Mouse (Mus musculus): Measurements from ENCODE around the gene Grb2. TPM values are rescaled to one million over a fixed set of nuclear protein-coding genes. Genes with fewer than 3 reads are reported as not detected.
A peak's percentile ranks its signal among the peaks of the same experiment; 100 is the strongest.

Gene Grb2
- polyA plus RNA-seq, 1 experiment from 2014 or later = 103 TPM

GRCm38 (mm10) chr11:115684877-115685276, 23.5 kb downstream of the Grb2 start:
- H3K4me2 ChIP-seq = no peak overlapping the region
- peaks cover 7% of the 10 kb centered on the region; the same call in 1 of the 2 replicates for H3K36me3 ChIP-seq
- 66% methylated on average over 6 of the region's 6 CpGs for WGBS
- H3K27me3 ChIP-seq = no peaks in the 10 kb centered on the region
- H3K4me1 ChIP-seq (replicated peaks) = peaks cover 29% of the 10 kb centered on the region
- no peak overlapping the region for H3K4me3 ChIP-seq
- peak overlapping the region; percentile 89 for H3K27ac ChIP-seq
- ATAC-seq (replicated peaks; ENCODE audit: insufficient number of reproducible peaks, insufficient read depth, low FRiP score, low read depth) = no peak
- no peaks in the 10 kb centered on the region for H3K9me3 ChIP-seq (replicated peaks)
- no peak overlapping the region for H3K9ac ChIP-seq

- no peak overlapping the region for H3K9ac ChIP-seq
- H3K9me3 ChIP-seq (replicated peaks) = no peaks in the 10 kb centered on the region
- no peaks in the 10 kb centered on the region for H3K27me3 ChIP-seq
- no peak overlapping the region for H3K27ac ChIP-seq
- peaks cover 37% of the 10 kb centered on the region for H3K4me1 ChIP-seq (replicated peaks)
- H3K36me3 ChIP-seq = peaks cover 13% of the 10 kb centered on the region; the same call in 1 of the 2 replicates
- H3K4me3 ChIP-seq = no peak overlapping the region
- no peak overlapping the region for H3K4me2 ChIP-seq
- ATAC-seq (replicated peaks; ENCODE audit: insufficient number of reproducible peaks, insufficient read depth, low FRiP score, low read depth) = no peak
- 96% methylated on average over 5 of the region's 5 CpGs for WGBS
Observed at GRCm38 (mm10) chr11:115683326-115683725, 25.1 kb downstream of the Grb2 start.

- peaks cover 14% of the 10 kb centered on the region; the same call in 1 of the 2 replicates for H3K36me3 ChIP-seq
- no peak overlapping the region for H3K4me2 ChIP-seq
- no peaks in the 10 kb centered on the region for H3K9me3 ChIP-seq (replicated peaks)
- H3K9ac ChIP-seq = no peak overlapping the region
- no peak for ATAC-seq (replicated peaks; ENCODE audit: insufficient number of reproducible peaks, insufficient read depth, low FRiP score, low read depth)
- peaks cover 37% of the 10 kb centered on the region for H3K4me1 ChIP-seq (replicated peaks)
- 94% methylated on average over 3 of the region's 3 CpGs for WGBS
- H3K27ac ChIP-seq = no peak overlapping the region
- no peaks in the 10 kb centered on the region for H3K27me3 ChIP-seq
- no peak overlapping the region for H3K4me3 ChIP-seq
Observed at GRCm38 (mm10) chr11:115682411-115682810, 26.0 kb downstream of the Grb2 start.

GRCm38 (mm10) chr11:115679554-115680238, 28.7 kb downstream of the Grb2 start:
- Histone ChIP-seq H3K27ac (peak overlapping the region; percentile 28), H3K36me3 (peaks cover 15% of the 10 kb centered on the region; the same call in 1 of the 2 replicates), H3K4me3 (no peak overlapping the region), H3K9me3 (replicated peaks) (no peaks in the 10 kb centered on the region), H3K27me3 (no peaks in the 10 kb centered on the region), H3K9ac (no peak overlapping the region), H3K4me2 (no peak overlapping the region), H3K4me1 (replicated peaks) (peaks cover 14% of the 10 kb centered on the region)
- no peak for ATAC-seq (replicated peaks; ENCODE audit: insufficient number of reproducible peaks, insufficient read depth, low FRiP score, low read depth)
- 89% methylated on average over 9 of the region's 9 CpGs for WGBS

- 87% methylated on average over 6 of the region's 6 CpGs for WGBS
- peak overlapping the region; percentile 28; the same call in 1 of the 2 replicates for H3K27ac ChIP-seq
- ATAC-seq (replicated peaks; ENCODE audit: insufficient number of reproducible peaks, insufficient read depth, low FRiP score, low read depth) = no peak
Observed at GRCm38 (mm10) chr11:115678861-115679260, 29.5 kb downstream of the Grb2 start.

GRCm38 (mm10) chr11:115677511-115677910, 30.9 kb downstream of the Grb2 start:
- Histone ChIP-seq H3K9me3 (replicated peaks) (no peaks in the 10 kb centered on the region), H3K9ac (no peak overlapping the region), H3K27me3 (no peaks in the 10 kb centered on the region), H3K4me3 (no peak overlapping the region), H3K36me3 (peaks cover 15% of the 10 kb centered on the region; the same call in 1 of the 2 replicates), H3K4me2 (no peak overlapping the region), H3K4me1 (replicated peaks) (peaks cover 31% of the 10 kb centered on the region), H3K27ac (no peak overlapping the region)
- no peak for ATAC-seq (replicated peaks; ENCODE audit: insufficient number of reproducible peaks, insufficient read depth, low FRiP score, low read depth)
- 85% methylated on average over 3 of the region's 3 CpGs for WGBS

More at GRCm38 (mm10) chr11:115678861-115679260, 29.5 kb downstream of the Grb2 start:
- Histone ChIP-seq H3K4me3 (no peak overlapping the region), H3K36me3 (peaks cover 15% of the 10 kb centered on the region; the same call in 1 of the 2 replicates), H3K9ac (no peak overlapping the region), H3K9me3 (replicated peaks) (no peaks in the 10 kb centered on the region), H3K4me1 (replicated peaks) (peaks cover 21% of the 10 kb centered on the region), H3K4me2 (no peak overlapping the region), H3K27me3 (no peaks in the 10 kb centered on the region)

- Histone ChIP-seq H3K36me3 (peaks cover 10% of the 10 kb centered on the region; the same call in 1 of the 2 replicates), H3K27ac (no peak overlapping the region), H3K27me3 (no peaks in the 10 kb centered on the region), H3K4me3 (no peak overlapping the region), H3K4me1 (replicated peaks) (peaks cover 34% of the 10 kb centered on the region), H3K9ac (no peak overlapping the region), H3K9me3 (replicated peaks) (no peaks in the 10 kb centered on the region), H3K4me2 (no peak overlapping the region)
- 88% methylated on average over 8 of the region's 8 CpGs for WGBS
- no peak for ATAC-seq (replicated peaks; ENCODE audit: insufficient number of reproducible peaks, insufficient read depth, low FRiP score, low read depth)
Observed at GRCm38 (mm10) chr11:115676738-115677137, 31.7 kb downstream of the Grb2 start.

- Histone ChIP-seq H3K9me3 (replicated peaks) (no peaks in the 10 kb centered on the region), H3K27me3 (no peaks in the 10 kb centered on the region), H3K27ac (peak overlapping the region; percentile 70), H3K4me3 (no peak overlapping the region), H3K4me2 (peak overlapping the region; percentile 14; the same call in 1 of the 2 replicates), H3K36me3 (peaks cover 10% of the 10 kb centered on the region; the same call in 1 of the 2 replicates), H3K4me1 (replicated peaks) (peaks cover 45% of the 10 kb centered on the region), H3K9ac (no peak overlapping the region)
- WGBS = 56% methylated on average over 9 of the region's 9 CpGs
- ATAC-seq (replicated peaks; ENCODE audit: insufficient number of reproducible peaks, insufficient read depth, low FRiP score, low read depth) = no peak
Observed at GRCm38 (mm10) chr11:115674235-115674865, 34.0 kb downstream of the Grb2 start.

GRCm38 (mm10) chr11:115673471-115674234, 34.7 kb downstream of the Grb2 start:
- H3K4me2 ChIP-seq = no peak overlapping the region
- no peaks in the 10 kb centered on the region for H3K27me3 ChIP-seq
- peaks cover 8% of the 10 kb centered on the region; the same call in 1 of the 2 replicates for H3K36me3 ChIP-seq
- H3K9me3 ChIP-seq (replicated peaks) = no peaks in the 10 kb centered on the region
- no peak overlapping the region for H3K4me3 ChIP-seq
- peaks cover 46% of the 10 kb centered on the region for H3K4me1 ChIP-seq (replicated peaks)
- no peak overlapping the region for H3K9ac ChIP-seq
- no peak for ATAC-seq (replicated peaks; ENCODE audit: insufficient number of reproducible peaks, insufficient read depth, low FRiP score, low read depth)
- WGBS = 67% methylated on average over 9 of the region's 9 CpGs
- H3K27ac ChIP-seq = peak overlapping the region; percentile 70

GRCm38 (mm10) chr11:115672226-115672987, 36.0 kb downstream of the Grb2 start:
- no peak overlapping the region for H3K4me2 ChIP-seq
- WGBS = 78% methylated on average over 7 of the region's 7 CpGs
- no peak overlapping the region for H3K9ac ChIP-seq
- H3K4me1 ChIP-seq (replicated peaks) = peaks cover 49% of the 10 kb centered on the region
- H3K27me3 ChIP-seq = no peaks in the 10 kb centered on the region
- H3K36me3 ChIP-seq = peaks cover under 1% of the 10 kb centered on the region; the same call in 1 of the 2 replicates
- no peaks in the 10 kb centered on the region for H3K9me3 ChIP-seq (replicated peaks)
- H3K4me3 ChIP-seq = no peak overlapping the region
- no peak overlapping the region for H3K27ac ChIP-seq
- ATAC-seq (replicated peaks; ENCODE audit: insufficient number of reproducible peaks, insufficient read depth, low FRiP score, low read depth) = no peak

All from heart, embryonic 15.5 days (tissue).